Mouse (Mus musculus): ENCODE measurements around the gene Siglech. TPM values are rescaled to one million over a fixed set of nuclear protein-coding genes. Genes with fewer than 3 reads are reported as not detected.

The Siglech gene
- polyA plus RNA-seq, 2 experiments = 0.25 to 0.42 TPM

DNA sequence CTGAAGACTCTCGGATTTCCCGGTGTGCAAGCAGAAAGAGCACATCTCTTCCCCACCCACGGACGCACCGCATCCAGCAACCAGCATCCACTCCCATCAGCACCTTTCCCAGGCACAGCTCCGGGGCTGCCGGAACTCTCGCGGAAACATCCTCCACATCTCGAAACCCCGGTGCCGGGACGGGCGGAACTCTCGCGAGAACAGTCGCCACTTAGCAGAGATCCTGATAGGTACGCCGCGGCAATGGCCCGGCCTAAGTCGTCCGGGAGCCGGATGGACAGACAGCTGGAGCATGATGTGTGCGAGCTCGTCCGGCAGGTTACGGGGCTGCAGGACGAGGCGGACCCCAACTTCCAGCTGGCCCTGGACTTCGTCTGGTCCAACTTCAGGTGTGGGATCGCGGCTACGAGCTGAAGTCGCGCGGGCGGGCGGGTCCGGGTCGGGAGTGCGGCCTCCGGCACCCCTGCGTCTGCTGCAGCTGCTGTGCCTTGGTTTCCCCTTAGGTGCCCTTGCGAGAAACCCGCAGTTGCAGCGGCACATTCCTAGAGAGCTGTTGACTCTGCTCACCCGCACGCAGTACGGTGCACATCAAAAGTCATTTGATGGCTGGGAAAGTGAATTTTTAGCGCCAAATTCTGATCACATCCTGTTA, 26.1 kb downstream of the Siglech start, which contains the start of gene Tubgcp5:
Gene Tubgcp5, plus strand, starts transcription at position 203 of the 652 bp plus-strand sequence.
- Histone ChIP-seq H3K27me3 (ENCODE audit: control insufficient read depth, insufficient read depth, low read length) (no peaks in the 10 kb centered on the region), H3K27ac (peak within 1 kb of the TSS; percentile 27; the same call in 1 of the 2 replicates), H3K36me3 (replicated peaks; ENCODE audit: control insufficient read depth, insufficient read depth, low read depth) (peaks cover 7% of the 10 kb centered on the region), H3K4me3 (ENCODE audit: insufficient read depth in 1 of 2, low read depth in 2 of 2, low read length in 2 of 2) (peak within 1 kb of the TSS; percentile 83 to 86), H3K4me1 (replicated peaks; ENCODE audit: control insufficient read depth in 2 of 2, insufficient read depth in 2 of 2, low read length in 1 of 2) (peaks cover 6 to 11% of the 10 kb centered on the region in 2 experiments), H3K4me2 (ENCODE audit: low read depth) (peak within 1 kb of the TSS; percentile 87), H3K9ac (replicated peaks) (peak within 1 kb of the TSS; percentile 92), H3K9me3 (ENCODE audit: control insufficient read depth, low read length) (no peaks in the 10 kb centered on the region)
- under 1% methylated on average over 51 of the region's 51 CpGs for WGBS (ENCODE audit: insufficient replicate concordance)
- ATAC-seq (ENCODE audit: insufficient read depth) = peak; percentile 99
- peak; percentile 92 to 94 (median 94) for DNase-seq (ENCODE audit: low read depth in 3 of 3, low spot score in 3 of 3)
- TF ChIP-seq EP300 (IDR thresholded peaks at IDR 0.05; ENCODE audit: low read depth) (peak; percentile 71), CTCF (IDR thresholded peaks at IDR 0.05; ENCODE audit: low read depth) (no peak)

DNA sequence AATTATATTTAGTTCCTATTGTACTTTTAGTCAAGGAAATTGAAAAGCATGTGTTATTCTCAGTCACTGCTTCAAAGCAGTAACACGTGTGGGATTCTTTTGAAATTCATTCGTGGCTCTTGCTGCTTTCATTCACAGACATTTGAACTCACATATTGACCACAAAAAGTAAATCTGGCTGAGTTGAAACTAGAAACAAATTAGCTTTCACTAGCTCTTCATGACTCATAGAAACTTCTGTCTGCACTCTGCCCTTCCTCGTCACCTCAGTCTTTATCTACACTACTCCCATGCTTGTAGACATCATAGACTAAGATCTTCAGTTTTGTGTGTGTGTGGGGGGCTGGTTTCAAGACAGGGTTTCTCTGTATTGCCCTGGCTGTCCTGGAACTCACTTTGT, 32.0 kb downstream of the Siglech start:
- Histone ChIP-seq H3K27me3 (ENCODE audit: control insufficient read depth, insufficient read depth, low read length) (no peaks in the 10 kb centered on the region), H3K9ac (replicated peaks) (no peak overlapping the region), H3K4me1 (replicated peaks; ENCODE audit: control insufficient read depth in 2 of 2, insufficient read depth in 2 of 2, low read length in 1 of 2) (peaks cover 2 to 4% of the 10 kb centered on the region in 2 experiments), H3K36me3 (replicated peaks; ENCODE audit: control insufficient read depth, insufficient read depth, low read depth) (peaks cover 24% of the 10 kb centered on the region), H3K27ac (no peak overlapping the region), H3K9me3 (ENCODE audit: control insufficient read depth, low read length) (no peaks in the 10 kb centered on the region), H3K4me3 (ENCODE audit: insufficient read depth in 1 of 2, low read depth in 2 of 2, low read length in 2 of 2) (no peak overlapping the region), H3K4me2 (ENCODE audit: low read depth) (no peak overlapping the region)
- TF ChIP-seq CTCF (IDR thresholded peaks at IDR 0.05; ENCODE audit: low read depth) (no peak), EP300 (IDR thresholded peaks at IDR 0.05; ENCODE audit: low read depth) (no peak)
- no peak for ATAC-seq (ENCODE audit: insufficient read depth)
- 77% methylated on average over 3 of the region's 3 CpGs for WGBS (ENCODE audit: insufficient replicate concordance)
- DNase-seq (ENCODE audit: low read depth in 3 of 3, low spot score in 3 of 3) = no peak

DNA sequence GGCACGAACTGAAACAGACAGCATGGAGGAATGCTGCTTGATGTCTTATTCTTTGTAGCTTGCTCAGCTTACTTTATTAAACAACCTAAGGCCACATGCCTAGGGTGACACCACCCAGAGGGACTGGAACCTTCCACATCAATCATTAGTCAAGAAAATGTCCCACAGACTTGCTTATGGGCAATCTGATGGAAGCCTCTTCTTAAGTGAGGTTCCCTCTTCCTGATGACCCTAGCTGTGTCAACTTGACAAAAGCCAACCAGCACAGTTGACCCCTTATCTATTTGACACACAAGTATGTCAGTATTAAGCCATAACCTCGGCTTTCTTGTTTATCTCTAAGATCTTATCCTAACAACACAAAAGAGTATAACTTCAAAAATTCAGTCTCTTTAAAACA, 42.0 kb downstream of the Siglech start:
- TF ChIP-seq CTCF (IDR thresholded peaks at IDR 0.05; ENCODE audit: low read depth) (no peak), EP300 (IDR thresholded peaks at IDR 0.05; ENCODE audit: low read depth) (no peak)
- no peaks in the 10 kb centered on the region for H3K27me3 ChIP-seq (ENCODE audit: control insufficient read depth, insufficient read depth, low read length)
- no peak overlapping the region for H3K27ac ChIP-seq
- no peak overlapping the region for H3K4me3 ChIP-seq (ENCODE audit: insufficient read depth in 1 of 2, low read depth in 2 of 2, low read length in 2 of 2)
- no peaks in the 10 kb centered on the region for H3K9me3 ChIP-seq (ENCODE audit: control insufficient read depth, low read length)
- no peak overlapping the region for H3K4me2 ChIP-seq (ENCODE audit: low read depth)
- H3K4me1 ChIP-seq (replicated peaks; ENCODE audit: control insufficient read depth in 2 of 2, insufficient read depth in 2 of 2, low read length in 1 of 2) = no peaks in the 10 kb centered on the region
- no peak for DNase-seq (ENCODE audit: low read depth in 3 of 3, low spot score in 3 of 3)
- no peak overlapping the region for H3K9ac ChIP-seq (replicated peaks)
- H3K36me3 ChIP-seq (replicated peaks; ENCODE audit: control insufficient read depth, insufficient read depth, low read depth) = peaks cover 16% of the 10 kb centered on the region
- 47% methylated on average over 2 of the region's 2 CpGs for WGBS (ENCODE audit: insufficient replicate concordance)
- ATAC-seq (ENCODE audit: insufficient read depth) = no peak

DNA sequence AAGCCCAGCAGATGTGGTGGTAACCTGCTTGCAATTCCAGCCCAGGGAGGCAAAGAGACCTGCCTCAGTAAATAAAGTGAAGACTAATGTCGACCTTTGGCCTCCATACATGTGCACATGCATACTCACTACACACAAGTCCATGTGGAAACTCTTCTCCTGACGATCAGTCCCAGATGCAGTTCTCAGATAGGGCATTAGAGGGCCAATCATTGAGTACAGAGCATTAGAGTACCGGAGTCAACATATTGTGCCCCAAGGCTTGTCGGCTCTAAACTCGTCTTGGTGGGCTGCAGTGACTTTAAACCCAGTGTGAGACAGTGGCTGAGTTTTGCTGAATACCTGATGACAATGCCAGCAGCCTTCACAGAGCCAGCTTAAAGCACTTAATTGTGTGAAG, 56.5 kb downstream of the Siglech start:
- ATAC-seq (ENCODE audit: insufficient read depth) = no peak
- no peaks in the 10 kb centered on the region for H3K4me1 ChIP-seq (replicated peaks; ENCODE audit: control insufficient read depth in 2 of 2, insufficient read depth in 2 of 2, low read length in 1 of 2)
- H3K4me2 ChIP-seq (ENCODE audit: low read depth) = no peak overlapping the region
- H3K36me3 ChIP-seq (replicated peaks; ENCODE audit: control insufficient read depth, insufficient read depth, low read depth) = peaks cover 6% of the 10 kb centered on the region
- WGBS (ENCODE audit: insufficient replicate concordance) = 72% methylated on average over 5 of the region's 5 CpGs
- H3K4me3 ChIP-seq (ENCODE audit: insufficient read depth in 1 of 2, low read depth in 2 of 2, low read length in 2 of 2) = no peak overlapping the region
- H3K27ac ChIP-seq = no peak overlapping the region
- H3K9me3 ChIP-seq (ENCODE audit: control insufficient read depth, low read length) = no peaks in the 10 kb centered on the region
- TF ChIP-seq CTCF (IDR thresholded peaks at IDR 0.05; ENCODE audit: low read depth) (no peak), EP300 (IDR thresholded peaks at IDR 0.05; ENCODE audit: low read depth) (no peak)
- DNase-seq (ENCODE audit: low read depth in 3 of 3, low spot score in 3 of 3) = no peak
- H3K9ac ChIP-seq (replicated peaks) = no peak overlapping the region
- no peaks in the 10 kb centered on the region for H3K27me3 ChIP-seq (ENCODE audit: control insufficient read depth, insufficient read depth, low read length)

DNA sequence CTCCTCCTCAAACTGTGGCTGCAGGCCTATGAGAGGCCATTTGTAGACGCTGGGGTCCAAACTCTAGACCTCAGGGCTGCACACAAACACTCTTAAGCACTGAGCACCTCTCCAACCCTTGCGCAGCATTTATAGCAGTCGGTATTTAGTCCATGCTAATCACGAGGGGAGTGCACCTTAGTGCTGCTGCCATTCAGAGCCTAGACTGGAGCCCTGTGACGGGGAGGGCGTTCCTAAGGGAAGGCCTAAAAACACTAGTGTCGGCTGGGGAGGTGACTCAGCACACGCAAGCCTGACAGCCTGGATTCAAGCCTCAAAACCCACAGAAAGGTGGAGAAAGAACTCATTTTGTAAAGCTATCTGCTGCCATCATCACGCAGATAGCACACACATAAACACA, 59.6 kb downstream of the Siglech start:
- ATAC-seq (ENCODE audit: insufficient read depth) (no peak), DNase-seq (ENCODE audit: low read depth in 3 of 3, low spot score in 3 of 3) (no peak)
- no peak overlapping the region for H3K4me3 ChIP-seq (ENCODE audit: insufficient read depth in 1 of 2, low read depth in 2 of 2, low read length in 2 of 2)
- peaks cover 3% of the 10 kb centered on the region; the same call in 1 of the 2 replicates for H3K36me3 ChIP-seq (replicated peaks; ENCODE audit: control insufficient read depth, insufficient read depth, low read depth)
- no peaks in the 10 kb centered on the region for H3K27me3 ChIP-seq (ENCODE audit: control insufficient read depth, insufficient read depth, low read length)
- H3K9me3 ChIP-seq (ENCODE audit: control insufficient read depth, low read length) = no peaks in the 10 kb centered on the region
- no peak for TF ChIP-seq CTCF (IDR thresholded peaks at IDR 0.05; ENCODE audit: low read depth)
- TF ChIP-seq EP300 (IDR thresholded peaks at IDR 0.05; ENCODE audit: low read depth) = no peak
- whole genome bisulfite sequencing (ENCODE audit: insufficient replicate concordance) = 70% methylated on average over 9 of the region's 9 CpGs
- H3K9ac ChIP-seq (replicated peaks) = no peak overlapping the region
- no peak overlapping the region for H3K27ac ChIP-seq
- H3K4me2 ChIP-seq (ENCODE audit: low read depth) = no peak overlapping the region
- no peaks in the 10 kb centered on the region for H3K4me1 ChIP-seq (replicated peaks; ENCODE audit: control insufficient read depth in 2 of 2, insufficient read depth in 2 of 2, low read length in 1 of 2)

Other genes with a start within 250 kb of the Siglech start
- gene Tubgcp5, start 26.0 kb downstream of the Siglech start, polyA plus RNA-seq (2012; rRNA removed) = 3.4 and 4.1 TPM in 2 replicates
- 7.1 and 7.2 TPM in 2 replicates for gene Tubgcp5, start 26.0 kb downstream of the Siglech start, polyA plus RNA-seq (2014; fragmentation: Nextera tagmentation; extraction: Ambion mirVana)
- gene Cyfip1, start 73.6 kb downstream of the Siglech start, polyA plus RNA-seq (2012; rRNA removed) = 5.2 and 6.4 TPM in 2 replicates
- 16.1 TPM in 2 replicates for gene Cyfip1, start 73.6 kb downstream of the Siglech start, polyA plus RNA-seq (2014; fragmentation: Nextera tagmentation; extraction: Ambion mirVana)
- gene Nipa2, start 194.3 kb downstream of the Siglech start, polyA plus RNA-seq (2012; rRNA removed) = 6.9 and 9.8 TPM in 2 replicates
- gene Nipa2, start 194.3 kb downstream of the Siglech start, polyA plus RNA-seq (2014; fragmentation: Nextera tagmentation; extraction: Ambion mirVana) = 27.5 and 27.9 TPM in 2 replicates

Measured in liver, embryonic 14.5 days (tissue).